Mouse (Mus musculus): ENCODE measurements around the gene Olfr1324.

GRCm38 (mm10) chrX:50427712-50428328, 478 bp downstream of the Olfr1324 start:
- TF ChIP-seq CTCF (IDR thresholded peaks at IDR 0.05 in 2 of 3, conservative IDR thresholded peaks at IDR 0.05 in 1 of 3; ENCODE audit: control insufficient read depth in 1 of 3, insufficient read depth in 1 of 3, low read depth in 2 of 3, low read length in 3 of 3, poor library complexity in 1 of 3, severe bottlenecking in 1 of 3) (no peak), TBP (IDR thresholded peaks at IDR 0.05; ENCODE audit: low read depth, low read length) (no peak), POLR2A (IDR thresholded peaks at IDR 0.05; ENCODE audit: control insufficient read depth in 1 of 2, insufficient read depth in 1 of 2, low read depth in 1 of 2, low read length in 2 of 2, poor library complexity in 1 of 2) (no peak), NRF1 (IDR thresholded peaks at IDR 0.05; ENCODE audit: insufficient read depth, low read depth, low read length, poor library complexity, severe bottlenecking) (no peak), MAZ (IDR thresholded peaks at IDR 0.05; ENCODE audit: low read depth, low read length) (no peak), EP300 (IDR thresholded peaks at IDR 0.05; ENCODE audit: low read depth in 1 of 2, low read length in 2 of 2) (no peak), JUND (IDR thresholded peaks at IDR 0.05; ENCODE audit: low read depth, low read length) (no peak), MAX (IDR thresholded peaks at IDR 0.05; ENCODE audit: low read length) (no peak), RCOR1 (IDR thresholded peaks at IDR 0.05; ENCODE audit: low read depth, low read length) (no peak), POLR2AphosphoS2 (IDR thresholded peaks at IDR 0.05; ENCODE audit: low read length) (no peak), MYC (IDR thresholded peaks at IDR 0.05; ENCODE audit: low read depth, low read length) (no peak)
